ENCODE assay signal across 9 mouse cellular contexts in genomic region chr15:84653979-84654966, GRCm38 (mm10). TPM values are rescaled to one million over a fixed set of nuclear protein-coding genes. Genes with fewer than 3 reads are reported as not detected.
A peak's percentile ranks its signal among the peaks of the same experiment; 100 is the strongest.
DNase-seq lines count a peak whose midpoint lies in the region; ATAC-seq and TF ChIP-seq lines count a peak whose summit lies in the region.
"Had no signal": no experiment of that assay in that cellular context is flagged by ENCODE, and none has a peak within 500 bp of the region (broad histone marks: within the 10 kb centered on the region; RNA-seq: fewer than 3 reads in every experiment).

No protein-coding gene starts in this region.

- H3K27me3 ChIP-seq in heart, embryonic 13.5 days (replicated peaks): no peaks in the 10 kb centered on the region
- no peaks in the 10 kb centered on the region for H3K27me3 ChIP-seq in kidney, embryonic 15.5 days
- no peaks in the 10 kb centered on the region for H3K27me3 ChIP-seq in liver, postnatal 0 days (ENCODE audit: insufficient read depth, low read length)
- H3K27me3 ChIP-seq in neural tube, embryonic 15.5 days (replicated peaks): no peaks in the 10 kb centered on the region

- peak; percentile 89 for DNase-seq in 416B (ENCODE audit: low read depth)
- peak; percentile 59 for DNase-seq in WW6 (ENCODE audit: low read depth, low spot score)
- peak; percentile 73 for DNase-seq in liver, postnatal 0 days
- DNase-seq in thymus, postnatal 25 days: peak; percentile 68

- no peak for TF ChIP-seq CTCF in embryonic fibroblast, embryonic 13.5 days (IDR thresholded peaks at IDR 0.05; ENCODE audit: borderline replicate concordance, insufficient read depth, low read length)
- TF ChIP-seq CTCF in liver, postnatal 0 days (IDR thresholded peaks at IDR 0.05; ENCODE audit: low read depth): 0 out of 2 replicates have a peak, but pooled peaks have one; percentile 22

- no peak for TF ChIP-seq EP300 in liver, postnatal 0 days (IDR thresholded peaks at IDR 0.05; ENCODE audit: low read depth)

- H3K9me3 ChIP-seq in heart, embryonic 13.5 days: no peaks in the 10 kb centered on the region
- no peaks in the 10 kb centered on the region for H3K9me3 ChIP-seq in kidney, embryonic 15.5 days (replicated peaks)
- no peaks in the 10 kb centered on the region for H3K9me3 ChIP-seq in liver, postnatal 0 days (ENCODE audit: low read length)
- no peaks in the 10 kb centered on the region for H3K9me3 ChIP-seq in neural tube, embryonic 15.5 days (replicated peaks)

- peak; percentile 74 for ATAC-seq in heart, embryonic 13.5 days (ENCODE audit: extremely low read depth, insufficient number of reproducible peaks, low FRiP score, low TSS enrichment)
- peak; percentile 92 for ATAC-seq in kidney, embryonic 15.5 days (replicated peaks; ENCODE audit: low FRiP score)
- ATAC-seq in liver, postnatal 0 days: peak; percentile 78
- peak; percentile 86 for ATAC-seq in neural tube, embryonic 15.5 days (ENCODE audit: low FRiP score)

- H3K27ac ChIP-seq in embryonic fibroblast, embryonic 13.5 days (ENCODE audit: insufficient read depth, low read length): peak overlapping the region; percentile 94
- H3K27ac ChIP-seq in heart, embryonic 13.5 days (replicated peaks): peak overlapping the region; percentile 95
- H3K27ac ChIP-seq in kidney, embryonic 15.5 days: peak overlapping the region; percentile 98
- peak overlapping the region; percentile 76 for H3K27ac ChIP-seq in liver, postnatal 0 days (ENCODE audit: low read depth)
- peak overlapping the region; percentile 92 for H3K27ac ChIP-seq in neural tube, embryonic 15.5 days (replicated peaks)

- H3K9ac ChIP-seq in heart, embryonic 13.5 days: peak overlapping the region; percentile 77
- peak overlapping the region; percentile 15; the same call in 1 of the 2 replicates for H3K9ac ChIP-seq in kidney, embryonic 15.5 days
- no peak overlapping the region for H3K9ac ChIP-seq in liver, postnatal 0 days (replicated peaks)
- peak overlapping the region; percentile 51 for H3K9ac ChIP-seq in neural tube, embryonic 15.5 days (replicated peaks)

- 2% methylated on average over 28 of the region's 28 CpGs for WGBS in heart, embryonic 13.5 days
- 2% methylated on average over 28 of the region's 28 CpGs for WGBS in kidney, embryonic 15.5 days
- WGBS in liver, postnatal 0 days (ENCODE audit: insufficient replicate concordance): 9% methylated on average over 28 of the region's 28 CpGs
- 4% methylated on average over 28 of the region's 28 CpGs for whole genome bisulfite sequencing in neural tube, embryonic 15.5 days

- H3K36me3 ChIP-seq in heart, embryonic 13.5 days: no peaks in the 10 kb centered on the region
- H3K36me3 ChIP-seq in kidney, embryonic 15.5 days: no peaks in the 10 kb centered on the region
- H3K36me3 ChIP-seq in liver, postnatal 0 days (replicated peaks; ENCODE audit: insufficient read depth, low read length): no peaks in the 10 kb centered on the region
- H3K36me3 ChIP-seq in neural tube, embryonic 15.5 days: no peaks in the 10 kb centered on the region

- peaks cover 7% of the 10 kb centered on the region for H3K4me1 ChIP-seq in embryonic fibroblast, embryonic 13.5 days (ENCODE audit: control insufficient read depth, insufficient read depth, low read length)
- peaks cover 18% of the 10 kb centered on the region for H3K4me1 ChIP-seq in heart, embryonic 13.5 days
- peaks cover 24% of the 10 kb centered on the region for H3K4me1 ChIP-seq in kidney, embryonic 15.5 days
- H3K4me1 ChIP-seq in liver, postnatal 0 days (ENCODE audit: insufficient read depth): 0 out of 2 replicates have a peak, but pooled peaks cover 3% of the 10 kb centered on the region
- H3K4me1 ChIP-seq in neural tube, embryonic 15.5 days: peaks cover 28% of the 10 kb centered on the region

- peak overlapping the region; percentile 70 for H3K4me2 ChIP-seq in heart, embryonic 13.5 days
- H3K4me2 ChIP-seq in kidney, embryonic 15.5 days: peak overlapping the region; percentile 56
- H3K4me2 ChIP-seq in liver, postnatal 0 days (ENCODE audit: low read depth, low read length): peak overlapping the region; percentile 49
- H3K4me2 ChIP-seq in neural tube, embryonic 15.5 days: peak overlapping the region; percentile 62

- H3K4me3 ChIP-seq in embryonic fibroblast, embryonic 13.5 days (ENCODE audit: insufficient read depth, low read length): peak overlapping the region; percentile 33
- H3K4me3 ChIP-seq in heart, embryonic 13.5 days: peak overlapping the region; percentile 49
- H3K4me3 ChIP-seq in kidney, embryonic 15.5 days (replicated peaks): peak overlapping the region; percentile 40
- no peak overlapping the region for H3K4me3 ChIP-seq in liver, postnatal 0 days (ENCODE audit: low read depth, low read length)
- H3K4me3 ChIP-seq in neural tube, embryonic 15.5 days (replicated peaks): peak overlapping the region; percentile 41
- H3K4me3 ChIP-seq: erythroblast, embryonic 14.5 days had no signal

- TF ChIP-seq POLR2A in embryonic fibroblast, embryonic 13.5 days (IDR thresholded peaks at IDR 0.05; ENCODE audit: low read depth, low read length): peak; percentile 84

RNA-seq across cellular contexts. Expression of gene Prr5, which starts 15.1 kb away (rescaled TPM):
- 18.6 and 19.5 TPM in 2 replicates for polyA plus RNA-seq in embryonic fibroblast, embryonic 13.5 days (2011; ENCODE audit: insufficient read length, low read depth, missing spikeins)
- 20.7 and 21.1 TPM in 2 replicates for polyA plus RNA-seq in heart, embryonic 13.5 days (2015; fragmentation: Nextera tagmentation; extraction: Ambion mirVana)
- polyA plus RNA-seq in kidney, embryonic 15.5 days (2015; fragmentation: Nextera tagmentation; extraction: Ambion mirVana): 40.3 and 46.8 TPM in 2 replicates
- 4.3 and 5.5 TPM in 2 replicates for polyA plus RNA-seq in liver, postnatal 0 days (2015; fragmentation: Nextera tagmentation; extraction: Ambion mirVana)
- polyA plus RNA-seq in neural tube, embryonic 15.5 days (2015; fragmentation: Nextera tagmentation; extraction: Ambion mirVana): 29.3 and 33.6 TPM in 2 replicates
